Mouse (Mus musculus) T-cell, adult 66 days (primary cell): ENCODE data around the gene Hoxb1. TPM values are rescaled to one million over a fixed set of nuclear protein-coding genes. Genes with fewer than 3 reads are reported as not detected.

ENCODE experiments used
- total RNA-seq, 2 experiments: library from RNA; stranded (reverse); gene quantifications; 3 replicates in 1 of 2; 4 replicates in 1 of 2; pipeline ENCODE4 v1.2.4; 2023

The Hoxb1 gene
- total RNA-seq = not detected

DNA sequence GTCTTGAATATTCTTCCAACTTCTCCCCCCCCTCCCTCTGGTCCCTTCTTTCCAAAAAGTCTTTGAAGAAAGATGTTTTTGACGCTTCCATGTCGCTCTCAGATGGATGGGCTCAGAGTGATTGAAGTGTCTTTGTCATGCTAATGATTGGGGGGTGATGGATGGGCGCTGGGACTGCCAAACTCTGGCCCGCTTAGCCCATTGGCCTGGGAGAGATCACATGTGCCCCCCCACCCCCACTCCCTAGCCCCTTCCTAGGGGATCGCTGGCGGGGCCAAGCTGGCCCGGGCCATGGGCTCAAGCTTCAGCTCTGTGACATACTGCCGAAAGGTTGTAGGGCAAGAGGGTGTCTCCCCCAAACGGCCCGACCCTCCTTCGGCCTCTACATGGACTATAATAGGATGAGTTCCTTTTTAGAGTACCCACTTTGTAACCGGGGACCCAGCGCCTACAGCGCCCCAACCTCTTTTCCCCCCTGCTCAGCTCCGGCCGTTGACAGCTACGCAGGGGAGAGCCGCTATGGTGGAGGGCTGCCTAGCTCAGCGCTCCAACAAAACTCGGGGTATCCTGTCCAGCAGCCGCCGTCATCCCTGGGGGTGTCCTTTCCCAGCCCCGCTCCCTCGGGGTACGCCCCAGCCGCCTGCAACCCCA lies at the start of gene Hoxb1:
Gene Hoxb1 (plus strand): TSS at position 312 of the 651 bp plus-strand sequence.

DNA sequence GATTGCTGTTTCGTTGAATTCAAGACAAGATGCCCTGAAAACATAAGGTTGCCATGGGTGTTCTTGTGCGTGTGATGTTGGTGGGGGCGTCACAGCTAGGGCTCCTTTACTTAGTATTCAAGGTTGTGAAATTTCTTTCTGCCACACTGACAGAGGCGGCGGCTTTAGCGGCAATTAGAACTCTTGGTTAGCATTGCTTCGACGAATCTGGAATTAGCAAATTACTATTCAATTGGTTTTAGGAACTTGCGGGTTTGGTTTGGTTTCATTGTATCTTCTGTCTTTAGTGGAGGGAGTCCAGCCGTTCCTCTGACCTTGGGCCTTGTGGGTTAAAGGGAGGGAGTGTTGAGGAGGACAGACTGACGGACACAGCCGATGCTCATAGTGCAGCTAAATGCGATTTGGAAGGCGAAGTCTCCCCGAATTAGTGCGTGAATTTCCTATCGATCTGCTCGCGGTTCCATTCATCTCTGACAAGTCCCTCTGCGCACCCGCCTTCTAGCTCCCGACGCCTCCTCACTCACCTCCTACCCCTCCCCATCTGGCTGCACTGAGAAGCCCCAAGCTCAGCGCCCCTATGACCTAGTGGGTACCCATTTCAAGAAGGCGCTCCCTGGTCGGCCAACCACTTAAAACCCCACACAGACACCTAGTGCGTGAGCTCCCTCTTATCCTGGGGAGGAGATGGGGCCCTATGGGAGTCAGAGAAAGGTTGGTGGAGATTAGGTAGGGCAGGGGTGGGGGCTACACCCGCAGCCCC lies 47.8 kb upstream of the Hoxb1 start, which contains the start of gene Hoxb4:
Gene Hoxb4 (plus strand): TSS at position 660 of the 760 bp plus-strand sequence.

DNA sequence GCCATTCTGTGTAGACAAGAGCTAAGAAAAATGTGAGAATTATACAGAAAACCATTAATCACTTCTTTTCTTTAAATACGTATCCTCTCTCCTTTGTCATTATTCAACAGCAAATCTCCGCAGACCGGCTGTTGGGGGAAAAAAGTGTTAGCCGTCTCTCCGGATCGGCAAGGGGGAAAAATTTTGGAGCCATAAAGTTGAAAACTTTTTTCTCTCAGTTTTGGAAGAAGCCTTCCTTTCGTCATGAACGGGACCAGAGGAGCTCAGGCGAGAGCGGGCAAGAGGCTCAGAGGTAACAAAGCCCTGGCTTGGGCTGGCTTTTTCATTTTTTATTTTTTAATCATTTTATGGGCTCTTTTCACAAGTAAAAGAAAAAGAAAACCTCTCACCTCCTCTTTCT lies 42.4 kb upstream of the Hoxb1 start, which contains the start of gene Hoxb3:
Gene Hoxb3 (plus strand): TSS at position 173 of the 400 bp plus-strand sequence.

DNA sequence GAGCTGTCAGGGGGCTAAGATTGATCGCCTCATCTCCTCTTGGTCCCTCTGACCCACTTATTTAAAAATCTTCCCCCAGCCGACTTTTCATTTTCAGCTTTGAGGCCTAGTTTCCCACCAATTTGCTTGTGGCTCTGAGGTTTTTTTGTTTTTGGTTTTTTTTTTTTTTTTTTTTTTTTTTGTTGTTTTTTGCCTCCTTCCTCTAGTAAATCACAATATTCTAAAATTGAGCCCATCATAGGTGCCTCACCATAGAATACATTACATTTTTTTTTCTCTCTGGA lies 15.3 kb upstream of the Hoxb1 start, which contains the start of gene Hoxb2:
Gene Hoxb2 (plus strand): TSS at position 185 of the 284 bp plus-strand sequence.

Other genes with a start within 250 kb of the Hoxb1 start
- not detected for gene Ttll6, start 232.0 kb upstream of the Hoxb1 start, total RNA-seq
- gene Hoxb13, start 171.4 kb upstream of the Hoxb1 start, total RNA-seq = not detected
- gene Hoxb9, start 94.3 kb upstream of the Hoxb1 start, total RNA-seq = not detected
- gene Hoxb8, start 83.8 kb upstream of the Hoxb1 start, total RNA-seq = not detected
- gene Hoxb7, start 79.1 kb upstream of the Hoxb1 start, total RNA-seq = not detected
- gene Hoxb6, start 73.3 kb upstream of the Hoxb1 start, total RNA-seq = not detected
- gene Hoxb5, start 62.4 kb upstream of the Hoxb1 start, total RNA-seq = not detected
- under 1 TPM; 0.90 to 0.95 TPM for gene Hoxb4, start 47.5 kb upstream of the Hoxb1 start, total RNA-seq
- not detected for gene Hoxb3, start 42.4 kb upstream of the Hoxb1 start, total RNA-seq
- gene Hoxb2, start 15.2 kb upstream of the Hoxb1 start, total RNA-seq = not detected
- 100 to 1,000 TPM; 434 to 508 TPM for gene Skap1, start 98.8 kb downstream of the Hoxb1 start, total RNA-seq